Mouse (Mus musculus): ENCODE measurements at regions not wholly inside any gene's neighbourhood (a gene's known extent, or its start where the extent isn't known, plus 50 kb on each side); places are given as distances from the start of the nearest gene placed in this dataset.

GRCm38 (mm10) chr8:31314692-31315358, 2113.7 kb upstream of the 5930422O12Rik start:
- DNase-seq: no peak

GRCm38 (mm10) chr8:31315359-31315705, 2113.2 kb upstream of the 5930422O12Rik start:
- DNase-seq: peak; percentile 4

- no peak for DNase-seq
These were observed 2094.8 kb upstream of the 5930422O12Rik start for GRCm38 (mm10) chr8:31333545-31334297.

- DNase-seq: no peak
These were observed 2080.0 kb upstream of the 5930422O12Rik start for GRCm38 (mm10) chr8:31348504-31348903.

- DNase-seq: no peak
These were observed 2058.9 kb upstream of the 5930422O12Rik start for GRCm38 (mm10) chr8:31369636-31370035.

DNA sequence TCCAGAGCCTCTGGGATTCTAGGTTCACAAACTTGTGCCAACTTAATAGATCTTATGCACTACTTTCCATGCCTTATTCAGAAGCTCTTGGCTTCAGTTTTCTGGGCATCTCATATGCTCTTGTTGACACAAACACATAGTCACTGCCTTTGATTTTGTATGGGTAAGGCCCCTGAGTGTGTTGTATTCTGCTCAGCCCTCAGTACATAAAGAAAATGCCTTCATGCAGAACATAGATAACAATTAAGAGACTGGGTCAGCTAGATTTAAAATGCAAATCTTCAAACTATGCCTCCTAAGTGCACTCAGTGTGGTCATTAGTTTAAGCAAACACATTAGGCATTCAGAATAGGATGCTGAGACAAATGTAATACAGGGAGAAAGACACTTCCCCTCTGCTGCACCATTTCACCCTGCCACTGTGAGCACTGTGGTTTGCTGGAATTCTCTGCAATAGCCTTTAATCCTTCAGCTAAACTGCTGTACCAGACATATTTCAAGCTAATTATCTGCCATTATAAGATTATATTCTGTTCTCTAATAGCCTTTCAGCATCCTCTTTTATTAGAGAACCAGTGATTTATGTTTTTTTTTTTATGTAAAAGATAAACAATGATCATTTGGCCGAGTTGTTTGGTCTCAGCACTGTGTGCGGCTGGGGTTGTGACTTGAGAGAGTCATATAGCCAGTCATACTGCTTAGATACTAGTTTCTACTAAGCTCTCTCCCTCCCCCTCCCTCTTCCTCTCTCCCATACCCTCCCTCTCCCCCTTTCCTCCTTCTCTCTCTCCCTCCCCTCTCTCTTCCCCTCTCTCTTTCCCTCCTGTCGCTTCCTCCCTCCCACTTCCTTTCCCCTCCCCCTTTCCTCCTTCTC, 2058.1 kb upstream of the 5930422O12Rik start:
- no peak for DNase-seq

- DNase-seq: no peak
These were observed 2056.9 kb upstream of the 5930422O12Rik start for GRCm38 (mm10) chr8:31371656-31372055.

GRCm38 (mm10) chr8:31372397-31372796, 2056.1 kb upstream of the 5930422O12Rik start:
- DNase-seq: peak; percentile 57

- no peak for DNase-seq
These were observed 2055.2 kb upstream of the 5930422O12Rik start for GRCm38 (mm10) chr8:31373140-31373787.

- DNase-seq: no peak
These were observed 2050.7 kb upstream of the 5930422O12Rik start for GRCm38 (mm10) chr8:31377698-31378334.

DNA sequence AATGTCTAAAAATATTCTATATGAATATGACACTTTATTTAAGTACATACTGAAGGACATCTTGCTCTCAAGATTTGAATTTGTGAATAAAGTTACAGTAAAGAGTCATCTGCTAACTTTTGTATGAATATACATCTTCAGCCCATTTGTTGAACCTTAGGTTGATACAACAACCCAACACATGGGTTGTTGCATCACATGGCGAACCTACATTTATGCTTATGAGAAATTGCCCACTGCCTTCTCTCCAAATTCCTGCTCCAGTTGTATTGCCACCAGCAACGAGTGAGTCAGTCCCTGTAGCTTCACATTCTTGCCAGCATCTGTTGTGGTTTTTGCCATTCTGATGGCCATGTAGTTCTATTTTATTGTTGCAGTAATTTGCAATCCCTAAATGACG, 2023.7 kb upstream of the 5930422O12Rik start:
- no peak for DNase-seq

DNA sequence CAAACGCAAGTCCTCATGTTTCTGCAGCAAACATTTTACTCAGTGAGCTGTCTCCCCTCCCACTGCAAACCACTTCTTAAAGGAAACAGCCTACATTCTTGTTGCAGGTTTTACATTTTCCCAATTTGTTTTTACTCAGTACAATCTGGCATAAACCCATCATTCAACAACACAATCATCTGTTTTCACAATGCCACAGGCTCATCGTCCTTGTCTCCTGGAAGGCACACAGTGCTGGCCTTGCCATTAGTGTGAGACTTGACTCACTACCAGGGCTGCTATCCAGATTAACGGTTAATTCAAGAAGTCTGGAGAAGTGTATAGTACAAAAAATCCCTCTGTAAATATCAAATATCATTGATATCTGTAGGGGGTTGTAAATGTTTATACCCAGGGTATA, 2006.3 kb upstream of the 5930422O12Rik start:
- DNase-seq: no peak

- no peak for DNase-seq
These were observed 2000.8 kb upstream of the 5930422O12Rik start for GRCm38 (mm10) chr8:31427706-31428105.

- DNase-seq: no peak
These were observed 1991.9 kb upstream of the 5930422O12Rik start for GRCm38 (mm10) chr8:31436445-31437191.

DNA sequence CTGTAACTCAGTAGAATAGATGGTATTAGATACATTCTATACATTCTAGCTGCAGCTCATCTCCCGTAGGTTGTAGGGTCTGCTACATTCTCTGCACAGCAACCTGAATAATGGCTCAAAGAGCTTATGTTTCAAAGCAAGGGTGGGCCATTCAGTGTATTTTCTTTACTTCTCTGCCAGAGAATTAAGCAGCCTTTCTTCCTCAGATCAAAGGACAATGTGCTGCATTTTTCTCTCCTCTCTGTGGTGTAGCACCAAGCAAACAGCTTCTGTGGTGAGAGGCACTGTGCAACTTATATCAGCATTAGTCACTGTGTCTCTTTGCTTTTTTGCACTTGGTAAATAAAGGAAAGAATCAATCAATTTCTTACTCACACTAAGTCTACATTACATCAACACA, 1983.7 kb upstream of the 5930422O12Rik start:
- DNase-seq: no peak

DNA sequence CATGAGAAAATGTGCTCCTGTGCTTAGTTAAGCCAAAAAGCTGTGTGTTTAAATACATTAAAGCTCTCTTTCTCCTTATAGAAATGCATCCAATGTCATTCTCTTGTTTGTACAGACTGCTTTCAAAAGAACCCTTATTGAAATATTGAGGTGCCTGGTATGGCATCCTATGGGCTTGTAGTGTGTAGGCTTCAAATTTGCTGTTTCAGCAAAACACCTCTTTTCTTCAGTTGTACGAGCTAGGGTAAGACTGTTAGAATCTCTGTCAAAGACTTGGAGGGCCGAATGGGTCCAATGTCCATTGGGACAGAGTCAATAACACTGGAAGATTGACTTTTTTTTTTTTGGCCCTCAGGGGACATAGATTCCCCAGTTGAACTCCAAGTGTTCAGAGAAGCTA, 1980.5 kb upstream of the 5930422O12Rik start:
- no peak for DNase-seq

DNA sequence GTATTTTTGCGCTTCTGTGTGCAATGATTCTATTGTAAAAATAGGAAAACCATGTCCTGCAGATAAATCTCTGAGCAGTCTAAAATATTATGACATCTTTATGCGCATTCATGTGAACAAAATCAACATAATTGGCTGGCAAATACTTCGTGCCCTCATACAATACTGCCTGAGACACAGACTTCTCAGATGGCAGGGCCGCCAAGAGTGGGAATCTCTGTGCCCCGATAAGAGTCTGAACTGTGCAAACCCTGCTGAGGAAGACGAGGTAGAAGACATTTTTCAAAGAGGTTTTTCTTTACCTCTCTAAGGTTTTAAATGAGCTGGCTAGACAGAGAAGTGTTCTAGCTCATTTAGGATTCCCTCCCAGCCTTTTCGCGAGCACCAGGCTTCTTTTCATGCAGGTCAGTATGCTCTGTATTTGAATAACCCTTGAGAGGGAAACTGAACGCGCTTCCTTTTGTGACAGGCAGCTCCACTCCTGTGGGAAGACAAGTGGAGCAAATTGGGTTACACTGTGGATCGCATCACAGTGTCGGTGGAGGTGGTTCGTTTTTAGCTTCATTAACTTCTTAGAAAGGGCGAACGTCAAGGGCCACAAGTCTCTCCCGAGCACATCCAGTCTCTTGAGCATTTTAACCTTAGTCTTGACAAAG, 1973.6 kb upstream of the 5930422O12Rik start:
- peak; percentile 48 for DNase-seq

DNA sequence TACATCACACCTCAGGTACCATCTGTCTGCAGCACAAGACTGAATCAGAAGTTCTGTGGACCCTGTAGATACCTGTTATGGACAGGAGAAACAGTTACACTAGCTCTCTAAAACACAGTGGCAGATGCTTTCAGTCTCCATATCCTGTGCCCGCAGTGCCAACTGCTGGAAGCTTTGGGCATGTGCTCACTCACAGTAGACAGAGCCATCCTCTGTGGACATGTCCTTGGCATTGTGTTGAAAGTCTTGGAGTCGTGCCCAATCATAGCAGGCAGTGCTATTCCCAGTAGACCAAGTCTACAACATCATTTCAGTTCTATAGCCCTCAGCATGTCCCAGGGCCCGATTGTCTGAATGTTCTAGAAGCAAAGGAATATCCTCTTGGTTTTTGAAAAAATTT, 1968.2 kb upstream of the 5930422O12Rik start:
- peak; percentile 16 for DNase-seq

Data from retina, postnatal 1 day (tissue).